10 mouse cellular contexts compared by ENCODE assay signal in the genomic region with DNA sequence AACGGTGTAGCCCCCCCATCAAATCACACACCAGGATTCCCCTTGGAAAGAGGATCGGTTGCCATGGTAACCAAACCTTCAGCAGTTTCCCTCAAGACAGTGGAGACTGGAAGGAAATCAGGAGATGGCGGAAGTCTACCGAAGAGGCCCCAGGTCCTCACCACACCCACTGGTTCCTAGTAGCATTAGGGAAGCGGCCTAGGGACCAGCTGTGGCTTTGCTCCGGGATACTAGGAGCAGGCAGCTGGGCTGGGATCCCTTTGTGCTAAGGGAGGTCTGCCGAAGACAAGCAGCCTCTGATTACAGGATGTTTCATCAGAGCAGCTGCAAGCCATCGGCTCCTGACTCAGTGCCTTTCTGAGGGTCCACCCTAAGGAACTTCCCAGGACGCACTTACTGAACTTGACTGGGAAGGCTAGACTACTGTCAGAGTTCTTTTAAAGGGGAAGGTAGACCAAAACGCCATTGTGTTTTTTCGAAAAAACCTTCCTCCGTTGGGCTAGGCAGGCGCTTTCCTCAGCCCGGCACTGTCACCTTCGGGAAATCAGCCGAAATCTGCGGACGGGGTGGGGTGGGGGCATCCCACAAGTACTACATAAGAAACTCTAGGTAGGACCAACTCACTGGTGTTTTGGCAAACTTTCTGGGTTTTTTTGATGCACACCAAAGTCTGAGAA.
DNase-seq lines count a peak whose midpoint lies in the region; ATAC-seq and TF ChIP-seq lines count a peak whose summit lies in the region.
"Had no signal": no experiment of that assay in that cellular context is flagged by ENCODE, and none has a peak within 500 bp of the region (broad histone marks: within the 10 kb centered on the region; RNA-seq: fewer than 3 reads in every experiment).

No protein-coding gene starts in this region.

- ATAC-seq in forebrain, embryonic 11.5 days (replicated peaks; ENCODE audit: low FRiP score) = no peak
- peak; percentile 73 for ATAC-seq in heart, postnatal 0 days (ENCODE audit: insufficient read depth, low read depth)
- ATAC-seq in limb, embryonic 11.5 days (ENCODE audit: insufficient number of reproducible peaks, low FRiP score, low TSS enrichment, low read depth) = no peak
- ATAC-seq in neural tube, embryonic 14.5 days (ENCODE audit: low read depth) = peak; percentile 77
- ATAC-seq: Patski had no signal

- intact Hi-C loops in left cerebral cortex, postnatal 10 days (cut with DNase I) = loop anchor here (10.0 kb wide), 2 partner anchors 169 to 211 kb away; no protein-coding TSS in a partner anchor

- TF ChIP-seq CTCF in heart, postnatal 0 days (IDR thresholded peaks at IDR 0.05; ENCODE audit: low read depth) = no peak

- H3K4me1 ChIP-seq in forebrain, embryonic 11.5 days (replicated peaks; ENCODE audit: control insufficient read depth, insufficient read depth, low read length) = 0 out of 2 replicates have a peak, but pooled peaks cover 3% of the 10 kb centered on the region
- no peaks in the 10 kb centered on the region for H3K4me1 ChIP-seq in heart, postnatal 0 days (ENCODE audit: control insufficient read depth, insufficient read depth)
- H3K4me1 ChIP-seq in limb, embryonic 11.5 days (ENCODE audit: control insufficient read depth, insufficient read depth, low read length) = peaks cover 3% of the 10 kb centered on the region; the same call in 1 of the 2 replicates
- peaks cover 8% of the 10 kb centered on the region; the same call in 1 of the 2 replicates for H3K4me1 ChIP-seq in neural tube, embryonic 14.5 days (ENCODE audit: control insufficient read depth, insufficient read depth, low read length)

- no peak overlapping the region for H3K4me3 ChIP-seq in forebrain, embryonic 11.5 days (ENCODE audit: low read depth, low read length)
- H3K4me3 ChIP-seq in heart, postnatal 0 days (ENCODE audit: low read depth, low read length) = no peak overlapping the region
- no peak overlapping the region for H3K4me3 ChIP-seq in limb, embryonic 11.5 days (ENCODE audit: low read depth, low read length)
- no peak overlapping the region for H3K4me3 ChIP-seq in neural tube, embryonic 14.5 days (ENCODE audit: low read depth, low read length)
- H3K4me3 ChIP-seq: left cerebral cortex, adult 2 months had no signal

- H3K9me3 ChIP-seq in forebrain, embryonic 11.5 days (ENCODE audit: control insufficient read depth, low read length) = no peaks in the 10 kb centered on the region
- no peaks in the 10 kb centered on the region for H3K9me3 ChIP-seq in heart, postnatal 0 days (replicated peaks; ENCODE audit: control insufficient read depth, low read length)
- H3K9me3 ChIP-seq in limb, embryonic 11.5 days (ENCODE audit: control insufficient read depth, low read length) = no peaks in the 10 kb centered on the region
- no peaks in the 10 kb centered on the region for H3K9me3 ChIP-seq in neural tube, embryonic 14.5 days (ENCODE audit: control insufficient read depth, low read length)

- H3K27me3 ChIP-seq in forebrain, embryonic 11.5 days (ENCODE audit: control insufficient read depth, insufficient read depth, low read length) = peaks cover 3% of the 10 kb centered on the region; the same call in 1 of the 2 replicates
- no peaks in the 10 kb centered on the region for H3K27me3 ChIP-seq in heart, postnatal 0 days (ENCODE audit: control insufficient read depth, insufficient read depth, low read length)
- H3K27me3 ChIP-seq in limb, embryonic 11.5 days (ENCODE audit: control insufficient read depth, insufficient read depth, low read length) = peaks cover 6% of the 10 kb centered on the region; the same call in 1 of the 2 replicates
- no peaks in the 10 kb centered on the region for H3K27me3 ChIP-seq in neural tube, embryonic 14.5 days (ENCODE audit: control insufficient read depth, insufficient read depth, low read length)
- H3K27me3 ChIP-seq: Patski had no signal

- no peak overlapping the region for H3K27ac ChIP-seq in forebrain, embryonic 11.5 days (ENCODE audit: low read depth, low read length)
- no peak overlapping the region for H3K27ac ChIP-seq in heart, postnatal 0 days (ENCODE audit: low read depth)
- H3K27ac ChIP-seq in limb, embryonic 11.5 days (replicated peaks; ENCODE audit: low read depth, low read length) = no peak overlapping the region
- H3K27ac ChIP-seq in neural tube, embryonic 14.5 days (ENCODE audit: low read depth, low read length) = no peak overlapping the region; the same call in 1 of the 2 replicates
- H3K27ac ChIP-seq: left cerebral cortex, adult 2 months had no signal

- no peaks in the 10 kb centered on the region for H3K36me3 ChIP-seq in forebrain, embryonic 11.5 days (ENCODE audit: control insufficient read depth, insufficient read depth, low read length)
- no peaks in the 10 kb centered on the region for H3K36me3 ChIP-seq in heart, postnatal 0 days (replicated peaks; ENCODE audit: control insufficient read depth, insufficient read depth, low read length)
- no peaks in the 10 kb centered on the region for H3K36me3 ChIP-seq in limb, embryonic 11.5 days (ENCODE audit: control insufficient read depth, insufficient read depth, low read length)
- H3K36me3 ChIP-seq in neural tube, embryonic 14.5 days (ENCODE audit: control insufficient read depth, insufficient read depth, low read length) = no peaks in the 10 kb centered on the region

- TF ChIP-seq EP300 in heart, postnatal 0 days (IDR thresholded peaks at IDR 0.05; ENCODE audit: low read depth) = no peak

- peak; percentile 41 to 47 for DNase-seq in left cerebral cortex, postnatal 10 days (ENCODE audit: extremely low spot score in 1 of 2, low spot score in 2 of 2)
- DNase-seq in left cerebral cortex, adult 11 months (ENCODE audit: low spot score) = no peak
- DNase-seq in forebrain, embryonic 11.5 days (ENCODE audit: low spot score) = peak; percentile 57
- peak; percentile 29 for DNase-seq in heart, postnatal 0 days (ENCODE audit: low spot score)
- DNase-seq in limb, embryonic 11.5 days (ENCODE audit: low spot score) = peak; percentile 58
- no peak for DNase-seq in spleen, postnatal 10 days (ENCODE audit: low spot score in 2 of 2)
- DNase-seq in thymus, adult 18-20 months = no peak

- WGBS in forebrain, embryonic 11.5 days = 31% methylated on average over 18 of the region's 18 CpGs
- 29% methylated on average over 18 of the region's 18 CpGs for WGBS in heart, postnatal 0 days
- 23% methylated on average over 18 of the region's 18 CpGs for WGBS in limb, embryonic 11.5 days
- 22% methylated on average over 18 of the region's 18 CpGs for WGBS in neural tube, embryonic 14.5 days

- H3K9ac ChIP-seq in forebrain, embryonic 11.5 days (ENCODE audit: low read length) = no peak overlapping the region
- H3K9ac ChIP-seq in heart, postnatal 0 days (replicated peaks; ENCODE audit: low read depth, low read length) = no peak overlapping the region
- no peak overlapping the region for H3K9ac ChIP-seq in limb, embryonic 11.5 days (ENCODE audit: low read length)
- H3K9ac ChIP-seq in neural tube, embryonic 14.5 days (replicated peaks; ENCODE audit: low read depth, low read length) = 0 out of 2 replicates have a peak overlapping the region, but pooled peaks have one; percentile 1

- peak overlapping the region; percentile 0; the same call in 1 of the 2 replicates for H3K4me2 ChIP-seq in forebrain, embryonic 11.5 days (ENCODE audit: low read depth, low read length, severe bottlenecking)
- H3K4me2 ChIP-seq in heart, postnatal 0 days (ENCODE audit: low read depth, low read length) = no peak overlapping the region
- H3K4me2 ChIP-seq in limb, embryonic 11.5 days (ENCODE audit: low read depth, severe bottlenecking) = peak overlapping the region; percentile 16; the same call in 1 of the 2 replicates
- H3K4me2 ChIP-seq in neural tube, embryonic 14.5 days (ENCODE audit: low read depth, low read length) = peak overlapping the region; percentile 11; the same call in 1 of the 2 replicates

Comparison
In these comparisons a context has a peak if more than half of its experiments do, and no peak if none do; other contexts are left out.
1. DNase-seq: peak in left cerebral cortex, postnatal 10 days (2 of 2), forebrain, embryonic 11.5 days (single experiment), heart, postnatal 0 days (single experiment) and limb, embryonic 11.5 days (single experiment); none in left cerebral cortex, adult 11 months (single experiment), spleen, postnatal 10 days (0 of 2) and thymus, adult 18-20 months (0 of 2).
2. ATAC-seq: peak in heart, postnatal 0 days (single experiment) and neural tube, embryonic 14.5 days (single experiment); none in forebrain, embryonic 11.5 days (single experiment) and limb, embryonic 11.5 days (single experiment).